Mouse (Mus musculus) NIH3T3 (cell line): ENCODE measurements at regions not wholly inside any gene's neighbourhood (a gene's known extent, or its start where the extent isn't known, plus 50 kb on each side); places are given as distances from the start of the nearest gene placed in this dataset.
"Not testable (repeated sequence)": the region's sequence is repeated elsewhere in the genome, so short reads cannot be mapped to it uniquely, and the experiment has no call there.

Source experiments
- DNase-seq: peaks from one replicate; pipeline ENCODE4 v3.0.0-alpha.2; 2012; ENCODE audit warnings: low read depth

- no peak for DNase-seq
Measured at GRCm38 (mm10) chr2:171588158-171588557, 455.1 kb downstream of the Cbln4 start.

- no peak for DNase-seq
Measured at GRCm38 (mm10) chr2:171587635-171588034, 455.6 kb downstream of the Cbln4 start.

- no peak for DNase-seq
Measured at GRCm38 (mm10) chr2:171586853-171587220, 456.4 kb downstream of the Cbln4 start.

GRCm38 (mm10) chr2:171586217-171586852 is 456.9 kb downstream of the Cbln4 start:
- no peak for DNase-seq

GRCm38 (mm10) chr2:171574360-171574759 is 468.9 kb downstream of the Cbln4 start:
- DNase-seq, result no peak

- DNase-seq, result no peak
Measured at GRCm38 (mm10) chr2:171562656-171563055, 480.6 kb downstream of the Cbln4 start.

GRCm38 (mm10) chr2:171542768-171543167 is 500.5 kb downstream of the Cbln4 start:
- not testable (repeated sequence) for DNase-seq

- no peak for DNase-seq
Measured at GRCm38 (mm10) chr2:171514876-171515275, 528.4 kb downstream of the Cbln4 start.

GRCm38 (mm10) chr2:171496620-171497019 is 546.6 kb downstream of the Cbln4 start:
- DNase-seq, result no peak

GRCm38 (mm10) chr2:171493741-171494140 is 549.5 kb downstream of the Cbln4 start:
- DNase-seq, result peak; percentile 9

- DNase-seq, result no peak
Measured at GRCm38 (mm10) chr2:171487284-171487683, 556.0 kb downstream of the Cbln4 start.

- no peak for DNase-seq
Measured at GRCm38 (mm10) chr2:171453241-171453640, 590.0 kb downstream of the Cbln4 start.

- DNase-seq, result no peak
Measured at GRCm38 (mm10) chr2:171406057-171406456, 637.2 kb downstream of the Cbln4 start.

- no peak for DNase-seq
Measured at GRCm38 (mm10) chr2:171388936-171389335, 654.3 kb downstream of the Cbln4 start.

- no peak for DNase-seq
Measured at GRCm38 (mm10) chr2:171373457-171373856, 641.9 kb downstream of the Dok5 start.

GRCm38 (mm10) chr2:171373016-171373415 is 641.4 kb downstream of the Dok5 start:
- DNase-seq, result no peak

- DNase-seq, result no peak
Measured at GRCm38 (mm10) chr2:171371751-171372150, 640.1 kb downstream of the Dok5 start.

- no peak for DNase-seq
Measured at GRCm38 (mm10) chr2:171365553-171365952, 633.9 kb downstream of the Dok5 start.

- peak; percentile 10 for DNase-seq
Measured at GRCm38 (mm10) chr2:171364621-171365020, 633.0 kb downstream of the Dok5 start.

GRCm38 (mm10) chr2:171363381-171363780 is 631.8 kb downstream of the Dok5 start:
- DNase-seq, result no peak

GRCm38 (mm10) chr2:171358071-171358760 is 626.6 kb downstream of the Dok5 start:
- DNase-seq, result no peak

GRCm38 (mm10) chr2:171348156-171348555 is 616.5 kb downstream of the Dok5 start:
- no peak for DNase-seq

GRCm38 (mm10) chr2:171333816-171334757 is 602.5 kb downstream of the Dok5 start:
- no peak for DNase-seq
